Mouse (Mus musculus): ENCODE measurements around the gene Hmox2. TPM values are rescaled to one million over a fixed set of nuclear protein-coding genes. Genes with fewer than 3 reads are reported as not detected.

The Hmox2 gene
- polyA plus RNA-seq, 1 experiment from 2014 or later = 104 TPM

- Histone ChIP-seq H3K4me1 (ENCODE audit: insufficient read depth) (no peaks in the 10 kb centered on the region), H3K27me3 (ENCODE audit: insufficient read depth, low read length) (no peaks in the 10 kb centered on the region), H3K9ac (no peak overlapping the region), H3K4me2 (no peak overlapping the region), H3K4me3 (ENCODE audit: low read depth, low read length) (no peak overlapping the region), H3K27ac (ENCODE audit: low read depth) (no peak overlapping the region), H3K9me3 (ENCODE audit: low read depth, low read length) (no peaks in the 10 kb centered on the region), H3K36me3 (ENCODE audit: insufficient read depth) (peaks cover 79% of the 10 kb centered on the region)
- no peak for TF ChIP-seq CTCF (IDR thresholded peaks at IDR 0.05; ENCODE audit: low read depth)
- DNase-seq (no peak), ATAC-seq (ENCODE audit: insufficient read depth) (no peak)
- WGBS = 90% methylated on average over 4 of the region's 4 CpGs
Observed at GRCm38 (mm10) chr16:4711173-4711572, 15.0 kb upstream of the Hmox2 start.

- ATAC-seq (ENCODE audit: insufficient read depth) (no peak), DNase-seq (no peak)
- no peak overlapping the region for H3K4me3 ChIP-seq (ENCODE audit: low read depth, low read length)
- no peaks in the 10 kb centered on the region for H3K27me3 ChIP-seq (ENCODE audit: insufficient read depth, low read length)
- H3K9me3 ChIP-seq (ENCODE audit: low read depth, low read length) = no peaks in the 10 kb centered on the region
- H3K4me2 ChIP-seq = no peak overlapping the region
- H3K36me3 ChIP-seq (ENCODE audit: insufficient read depth) = peaks cover 59% of the 10 kb centered on the region
- no peaks in the 10 kb centered on the region for H3K4me1 ChIP-seq (ENCODE audit: insufficient read depth)
- WGBS = 86% methylated on average over 17 of the region's 17 CpGs
- no peak overlapping the region for H3K9ac ChIP-seq
- no peak for TF ChIP-seq CTCF (IDR thresholded peaks at IDR 0.05; ENCODE audit: low read depth)
- no peak overlapping the region for H3K27ac ChIP-seq (ENCODE audit: low read depth)
Observed at GRCm38 (mm10) chr16:4713861-4714710, 12.1 kb upstream of the Hmox2 start.

- peaks cover 37% of the 10 kb centered on the region for H3K36me3 ChIP-seq (ENCODE audit: insufficient read depth)
- no peaks in the 10 kb centered on the region for H3K4me1 ChIP-seq (ENCODE audit: insufficient read depth)
- H3K27me3 ChIP-seq (ENCODE audit: insufficient read depth, low read length) = no peaks in the 10 kb centered on the region
- H3K4me2 ChIP-seq = peak overlapping the region; percentile 66
- ATAC-seq (ENCODE audit: insufficient read depth) (no peak), DNase-seq (no peak)
- no peak overlapping the region for H3K27ac ChIP-seq (ENCODE audit: low read depth)
- H3K9ac ChIP-seq = peak overlapping the region; percentile 75; the same call in 1 of the 2 replicates
- H3K9me3 ChIP-seq (ENCODE audit: low read depth, low read length) = no peaks in the 10 kb centered on the region
- peak overlapping the region; percentile 62 for H3K4me3 ChIP-seq (ENCODE audit: low read depth, low read length)
- 50% methylated on average over 3 of the region's 3 CpGs for WGBS
- no peak for TF ChIP-seq CTCF (IDR thresholded peaks at IDR 0.05; ENCODE audit: low read depth)
Observed at GRCm38 (mm10) chr16:4717866-4718265, 8.3 kb upstream of the Hmox2 start.

- ATAC-seq (ENCODE audit: insufficient read depth) (peak; percentile 92), DNase-seq (peak; percentile 84)
- Histone ChIP-seq H3K4me3 (ENCODE audit: low read depth, low read length) (peak within 1 kb of the TSS; percentile 62), H3K27ac (ENCODE audit: low read depth) (peak within 1 kb of the TSS; percentile 76; the same call in 1 of the 2 replicates), H3K9me3 (ENCODE audit: low read depth, low read length) (no peaks in the 10 kb centered on the region), H3K27me3 (ENCODE audit: insufficient read depth, low read length) (no peaks in the 10 kb centered on the region), H3K4me2 (peak within 1 kb of the TSS; percentile 66), H3K9ac (peak within 1 kb of the TSS; percentile 75), H3K4me1 (ENCODE audit: insufficient read depth) (no peaks in the 10 kb centered on the region), H3K36me3 (ENCODE audit: insufficient read depth) (peaks cover 27% of the 10 kb centered on the region)
- WGBS = 13% methylated on average over 33 of the region's 33 CpGs
- TF ChIP-seq CTCF (IDR thresholded peaks at IDR 0.05; ENCODE audit: low read depth) = no peak
Observed at GRCm38 (mm10) chr16:4718753-4719518, 7.2 kb upstream of the Hmox2 start, which contains the start of gene Nmral1. TSS of gene Nmral1 (minus strand) at chr16:4719356.

GRCm38 (mm10) chr16:4722128-4722914 is 3.8 kb upstream of the Hmox2 start:
- no peaks in the 10 kb centered on the region for H3K27me3 ChIP-seq (ENCODE audit: insufficient read depth, low read length)
- no peaks in the 10 kb centered on the region for H3K4me1 ChIP-seq (ENCODE audit: insufficient read depth)
- H3K9ac ChIP-seq = no peak overlapping the region
- WGBS = 42% methylated on average over 7 of the region's 7 CpGs
- no peaks in the 10 kb centered on the region for H3K9me3 ChIP-seq (ENCODE audit: low read depth, low read length)
- ATAC-seq (ENCODE audit: insufficient read depth) (no peak), DNase-seq (peak; percentile 24)
- no peaks in the 10 kb centered on the region for H3K36me3 ChIP-seq (ENCODE audit: insufficient read depth)
- H3K4me3 ChIP-seq (ENCODE audit: low read depth, low read length) = no peak overlapping the region
- TF ChIP-seq CTCF (IDR thresholded peaks at IDR 0.05; ENCODE audit: low read depth) = no peak
- no peak overlapping the region for H3K27ac ChIP-seq (ENCODE audit: low read depth)
- H3K4me2 ChIP-seq = no peak overlapping the region

GRCm38 (mm10) chr16:4722915-4723209 is 3.3 kb upstream of the Hmox2 start:
- no peak overlapping the region for H3K9ac ChIP-seq
- ATAC-seq (ENCODE audit: insufficient read depth) (no peak), DNase-seq (no peak)
- no peaks in the 10 kb centered on the region for H3K27me3 ChIP-seq (ENCODE audit: insufficient read depth, low read length)
- H3K4me3 ChIP-seq (ENCODE audit: low read depth, low read length) = no peak overlapping the region
- 0 out of 2 replicates have a peak, but pooled peaks cover 4% of the 10 kb centered on the region for H3K4me1 ChIP-seq (ENCODE audit: insufficient read depth)
- no peaks in the 10 kb centered on the region for H3K36me3 ChIP-seq (ENCODE audit: insufficient read depth)
- H3K4me2 ChIP-seq = no peak overlapping the region
- no peak for TF ChIP-seq CTCF (IDR thresholded peaks at IDR 0.05; ENCODE audit: low read depth)
- H3K27ac ChIP-seq (ENCODE audit: low read depth) = no peak overlapping the region
- 43% methylated on average over 3 of the region's 3 CpGs for WGBS
- no peaks in the 10 kb centered on the region for H3K9me3 ChIP-seq (ENCODE audit: low read depth, low read length)

All from lung, embryonic 14.5 days (tissue).